Mouse (Mus musculus) liver, postnatal 0 days (tissue): ENCODE results near the gene Gm21988.

Experiments used
- CTCF ChIP-seq: sonication (generic); IDR thresholded peaks from 2 replicates; pipeline ENCODE4 v1.5.1; 2016; ENCODE audit warnings: antibody characterized with exemption, low read depth
- EP300 ChIP-seq: IDR thresholded peaks from 2 replicates; pipeline ENCODE4 v1.6.1; 2016; ENCODE audit warnings: antibody characterized with exemption, low read depth, mild to moderate bottlenecking

- TF ChIP-seq EP300 = no peak
- TF ChIP-seq CTCF = no peak
Observed at GRCm38 (mm10) chr11:70289236-70289635, 49.6 kb upstream of the Gm21988 start.
